Mouse (Mus musculus) gastrocnemius, postnatal 25 days (tissue): ENCODE data around the gene Drc7. TPM values are rescaled to one million over a fixed set of nuclear protein-coding genes. Genes with fewer than 3 reads are reported as not detected.
"Not testable (repeated sequence)": the region's sequence is repeated elsewhere in the genome, so short reads cannot be mapped to it uniquely, and the experiment has no call there.

Experiments used
- DNase-seq: peaks from one replicate; pipeline ENCODE4 v3.0.0; 2022
- long read RNA-seq, 2 experiments: library from polyadenylated mRNA; stranded (forward); transcript quantifications; one replicate each; pipeline ENCODE4 v2.0.0; 2021
- total RNA-seq, 2 experiments: library from RNA; stranded (reverse); gene quantifications; 1 replicate in 1 of 2; 2 replicates in 1 of 2; pipeline ENCODE4 v1.2.3; 2021

Gene Drc7
- not detected for total RNA-seq
- long read RNA-seq, experiment 1: 0 reads
- long read RNA-seq, experiment 2: 0 reads

DNA sequence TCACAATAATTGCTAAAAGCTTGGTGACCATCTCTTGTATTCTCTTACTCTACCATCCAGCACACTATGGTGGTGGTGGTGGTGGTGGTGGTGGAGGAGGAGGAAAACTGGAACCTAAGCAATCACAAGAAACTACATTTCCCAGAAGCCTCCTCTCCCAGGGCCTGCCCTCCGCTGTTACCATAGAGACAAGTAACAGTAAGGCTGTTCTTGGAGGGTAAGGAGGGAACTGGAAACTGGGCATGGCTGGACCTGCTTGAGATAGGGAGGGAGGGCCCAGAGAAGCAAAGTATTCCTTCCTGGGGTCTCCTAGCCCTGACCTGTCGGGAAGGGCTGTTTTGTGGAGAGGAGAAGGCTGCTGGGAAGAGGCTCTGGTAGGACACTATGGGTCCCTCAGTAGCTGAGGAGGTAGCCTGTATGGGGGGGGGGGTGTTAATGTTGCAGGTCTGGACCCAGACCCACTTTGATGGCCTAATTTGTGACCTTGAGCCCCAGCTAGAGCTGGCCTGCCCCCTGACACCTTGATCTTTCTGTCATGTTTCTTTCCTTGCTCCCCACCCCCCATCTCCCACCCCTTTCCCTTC, at the start of gene Drc7:
Gene Drc7, plus strand, starts transcription at position 177 of the 584 bp plus-strand sequence.
- DNase-seq: no peak

DNA sequence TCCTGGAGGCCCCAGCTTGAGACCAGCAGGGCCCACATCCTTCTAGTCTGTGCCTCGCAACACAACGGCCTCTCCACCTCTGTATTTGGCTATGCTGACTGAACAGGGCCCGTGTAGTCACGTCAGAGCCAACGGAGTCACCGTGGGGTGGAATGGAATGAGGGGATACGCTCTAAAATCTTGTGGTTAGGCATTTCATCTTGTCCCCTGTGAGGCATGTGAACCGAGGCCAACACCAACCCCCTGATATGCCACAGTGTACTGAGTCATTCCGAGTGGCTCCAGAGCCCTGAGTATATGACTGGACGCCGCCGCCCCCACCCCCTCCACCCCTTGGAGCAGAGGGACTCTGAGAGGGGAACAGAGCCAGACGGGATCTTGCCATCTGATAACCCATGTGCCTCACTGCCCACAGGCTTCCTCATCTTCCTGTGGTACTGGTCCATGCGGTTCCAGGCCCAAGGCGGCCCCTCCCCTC, 42.4 kb upstream of the Drc7 start:
- DNase-seq: no peak

DNA sequence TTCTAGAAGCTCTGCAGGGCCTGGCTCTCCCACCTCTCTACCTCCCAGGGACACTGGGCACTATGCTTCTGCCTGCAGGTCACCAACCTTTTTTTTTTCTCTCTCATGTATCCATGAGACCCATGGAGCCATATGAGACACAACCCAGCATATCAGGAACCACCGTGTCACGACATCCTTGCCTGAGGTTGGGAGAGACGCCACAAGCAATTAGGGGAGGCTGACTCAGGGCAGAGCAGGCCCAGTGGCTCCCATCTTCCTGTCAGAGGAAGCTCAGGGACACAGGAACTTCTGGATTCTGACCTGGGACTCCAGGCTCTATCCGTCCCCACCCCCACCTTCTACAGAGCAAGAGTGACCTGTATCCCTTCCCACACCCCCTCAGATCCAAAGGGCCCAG, 39.0 kb upstream of the Drc7 start:
- no peak for DNase-seq

DNA sequence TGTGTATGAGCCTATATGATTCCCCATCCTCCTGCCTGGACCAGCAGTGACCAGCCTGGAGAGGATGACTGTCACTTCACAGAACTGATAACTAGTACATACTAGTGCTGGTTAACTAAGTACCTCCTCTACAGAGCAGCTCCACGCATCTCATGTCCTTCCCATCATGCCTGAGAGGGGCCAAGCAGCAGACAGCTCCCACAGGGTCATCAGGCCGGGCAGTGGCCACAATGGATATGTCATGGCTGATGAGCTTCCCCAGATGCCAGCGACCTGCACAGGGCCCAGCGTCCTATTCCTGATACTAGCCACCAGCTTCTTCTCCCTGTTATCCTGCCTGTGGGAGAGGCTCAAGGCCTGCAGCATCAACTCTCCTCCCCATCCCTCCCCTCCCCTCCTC, 38.2 kb upstream of the Drc7 start:
- DNase-seq: no peak

DNA sequence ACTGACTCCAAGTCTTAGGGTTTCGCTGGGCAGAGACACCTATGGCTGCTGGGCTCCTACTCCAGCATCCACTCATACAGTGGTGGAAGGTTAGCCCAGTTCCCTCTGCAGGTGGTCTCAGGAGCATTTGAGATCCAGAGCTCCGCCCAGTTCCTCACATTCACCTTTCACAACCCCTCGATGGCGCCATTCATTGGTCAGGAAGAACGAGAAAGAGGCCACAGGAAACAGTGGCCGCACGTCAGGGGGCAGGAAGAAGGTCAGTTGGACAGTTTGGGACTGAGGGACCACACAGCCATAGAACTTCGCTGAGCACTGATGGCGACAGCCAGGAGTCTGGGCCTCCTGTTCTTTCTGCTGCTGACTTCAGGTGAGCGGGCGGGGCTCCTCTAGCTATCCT, 37.5 kb upstream of the Drc7 start, which contains the start of gene Adgrg3:
Gene Adgrg3, plus strand, starts transcription at position 242 of the 400 bp plus-strand sequence.
- DNase-seq: no peak

DNA sequence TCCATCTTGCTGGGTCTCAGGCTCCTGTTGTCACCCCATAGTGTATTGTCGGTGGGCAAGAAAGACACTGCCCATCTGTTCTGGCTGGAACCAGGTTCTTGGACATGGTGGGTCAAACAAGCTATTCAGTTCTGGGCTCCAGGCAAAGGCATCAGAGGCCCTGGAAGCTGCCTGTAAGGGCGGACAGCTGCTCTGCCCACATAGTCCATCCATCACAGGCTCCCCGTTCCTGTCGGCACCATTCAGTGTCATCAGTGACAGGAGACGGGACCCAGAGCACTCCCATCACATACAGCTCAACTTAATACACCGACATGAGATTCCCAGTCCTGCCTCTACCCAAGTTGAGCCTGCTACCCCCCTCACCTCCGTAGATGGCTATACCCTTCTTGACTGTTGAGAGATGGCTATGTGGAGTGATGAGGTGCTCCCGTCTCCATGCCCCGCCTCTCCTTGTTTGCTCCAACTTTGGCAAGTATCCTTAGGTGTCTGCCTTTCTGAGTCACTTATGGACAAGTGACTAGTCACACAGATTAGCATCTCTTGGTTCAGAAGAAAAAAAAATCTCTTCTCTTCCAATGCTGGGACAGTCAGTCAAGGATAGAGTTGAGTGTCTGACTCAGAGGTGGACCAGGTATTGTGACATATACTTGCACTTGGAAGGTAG, 36.8 kb upstream of the Drc7 start:
- DNase-seq: no peak

DNA sequence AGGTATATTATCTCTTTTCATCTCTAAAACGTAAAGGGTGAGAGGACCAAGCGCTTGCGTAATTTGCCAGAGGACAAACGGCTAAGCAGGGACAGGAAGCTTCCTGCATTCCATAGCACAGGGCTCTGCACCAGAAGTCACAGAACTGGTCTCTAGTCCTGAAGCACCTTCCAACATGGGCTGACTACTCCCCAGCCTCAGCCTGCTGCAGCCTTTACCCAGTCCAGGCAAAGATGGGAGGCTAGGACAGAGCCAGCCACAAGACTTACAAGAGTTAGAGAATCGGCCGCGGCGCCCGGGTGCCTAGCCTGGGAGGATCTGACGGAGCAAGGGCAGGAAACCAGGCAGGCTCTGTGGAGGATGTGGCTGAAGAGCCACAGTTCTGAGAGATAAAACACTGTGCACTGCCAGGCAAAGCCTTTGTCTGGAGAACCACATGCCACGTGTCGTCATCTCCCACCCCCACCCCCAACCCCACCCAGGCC, 34.6 kb upstream of the Drc7 start:
- no peak for DNase-seq

DNA sequence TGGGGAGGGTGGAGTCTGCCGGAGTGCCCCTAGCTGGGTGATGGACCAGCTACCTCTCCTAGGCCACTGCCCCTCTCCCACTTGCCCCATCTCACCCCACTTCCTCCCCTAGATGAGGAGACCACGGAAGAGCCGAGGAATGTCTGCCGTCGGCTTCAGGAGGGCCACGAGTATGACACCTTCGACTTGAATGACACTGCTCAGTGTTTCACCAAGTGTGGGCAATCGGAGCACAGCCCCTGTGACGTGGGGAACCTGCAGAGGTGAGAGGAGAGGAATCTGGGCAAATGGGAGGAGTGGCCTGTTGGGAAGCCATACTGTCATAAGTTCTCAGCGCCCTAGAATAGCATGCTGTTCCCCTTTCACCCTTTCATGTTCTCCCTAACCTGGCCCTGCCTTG, 34.1 kb upstream of the Drc7 start:
- DNase-seq: no peak

DNA sequence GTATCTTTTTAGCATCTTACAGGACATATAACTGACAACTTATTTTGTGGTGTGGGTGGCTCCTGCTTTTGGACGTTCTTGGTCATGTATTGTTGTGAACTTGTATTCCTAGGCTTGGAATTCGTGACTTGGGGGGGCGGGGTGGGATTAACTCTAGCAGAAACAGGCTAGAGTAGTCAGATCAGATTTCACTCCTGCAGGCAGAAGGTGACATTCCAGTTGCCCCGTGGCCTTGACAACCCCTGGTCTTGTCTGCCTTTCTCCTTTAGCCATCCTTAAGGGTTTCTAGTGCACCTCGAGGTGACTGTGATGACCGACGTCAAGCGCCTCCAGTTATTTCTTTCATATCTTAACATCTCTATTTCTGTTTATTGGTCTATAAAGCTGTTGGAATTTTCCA, 31.7 kb upstream of the Drc7 start:
- no peak for DNase-seq

DNA sequence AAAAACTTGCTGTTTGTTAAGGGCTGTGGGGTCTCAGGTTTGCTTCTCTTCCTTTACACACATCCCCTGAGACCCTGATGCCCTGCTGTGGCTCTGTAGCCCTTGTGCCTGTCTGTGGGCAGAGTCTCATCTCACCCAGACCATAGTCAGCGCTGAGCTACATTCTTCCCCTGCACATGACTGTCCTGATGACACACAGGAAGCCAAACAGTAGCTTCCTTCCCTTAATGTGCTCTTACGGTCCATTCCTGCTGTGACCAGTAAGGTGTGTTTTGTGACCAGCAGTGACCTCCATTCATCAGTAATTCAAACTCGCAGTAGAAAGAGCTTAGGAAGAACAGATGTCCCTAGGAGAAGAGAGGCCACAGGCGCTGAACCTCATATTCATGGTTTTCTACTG, 30.5 kb upstream of the Drc7 start:
- DNase-seq: no peak

DNA sequence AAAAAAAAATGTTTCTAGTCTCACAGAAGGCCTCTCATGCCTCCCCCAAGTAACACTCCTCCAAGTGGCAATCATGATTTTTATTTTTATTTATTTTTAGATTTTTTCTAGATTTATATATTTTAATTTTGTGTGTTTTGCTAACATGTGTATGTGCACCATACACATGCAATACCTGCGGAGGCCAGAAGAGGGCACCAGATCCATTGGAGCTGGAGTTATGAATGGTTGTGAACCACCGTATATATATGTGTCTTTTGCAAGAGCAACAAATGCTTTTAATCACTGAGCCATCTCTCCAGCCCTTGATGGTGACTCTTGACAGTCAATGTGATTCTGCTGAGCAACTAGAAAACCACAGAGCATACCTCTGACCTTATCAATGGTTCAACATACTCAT, 29.5 kb upstream of the Drc7 start:
- no peak for DNase-seq

DNA sequence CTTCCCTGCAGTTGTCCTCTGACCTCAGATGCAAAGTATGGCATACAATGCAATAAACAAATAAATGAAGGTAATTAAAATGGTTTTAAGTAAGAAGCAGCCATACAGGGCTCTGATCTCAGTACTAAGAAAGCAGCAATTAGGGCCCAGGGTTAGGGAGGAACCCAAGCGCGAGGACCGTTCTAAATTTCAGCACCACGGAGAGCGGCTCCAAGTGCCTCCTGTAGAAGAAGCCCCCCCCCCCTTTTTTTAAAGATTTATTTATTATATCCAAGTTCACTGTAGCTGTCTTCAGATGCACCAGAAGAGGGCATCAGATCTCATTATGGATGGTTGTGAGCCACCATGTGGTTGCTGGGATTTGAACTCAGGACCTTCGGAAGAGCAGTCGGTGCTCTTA, 26.5 kb upstream of the Drc7 start:
- DNase-seq: not testable (repeated sequence)

DNA sequence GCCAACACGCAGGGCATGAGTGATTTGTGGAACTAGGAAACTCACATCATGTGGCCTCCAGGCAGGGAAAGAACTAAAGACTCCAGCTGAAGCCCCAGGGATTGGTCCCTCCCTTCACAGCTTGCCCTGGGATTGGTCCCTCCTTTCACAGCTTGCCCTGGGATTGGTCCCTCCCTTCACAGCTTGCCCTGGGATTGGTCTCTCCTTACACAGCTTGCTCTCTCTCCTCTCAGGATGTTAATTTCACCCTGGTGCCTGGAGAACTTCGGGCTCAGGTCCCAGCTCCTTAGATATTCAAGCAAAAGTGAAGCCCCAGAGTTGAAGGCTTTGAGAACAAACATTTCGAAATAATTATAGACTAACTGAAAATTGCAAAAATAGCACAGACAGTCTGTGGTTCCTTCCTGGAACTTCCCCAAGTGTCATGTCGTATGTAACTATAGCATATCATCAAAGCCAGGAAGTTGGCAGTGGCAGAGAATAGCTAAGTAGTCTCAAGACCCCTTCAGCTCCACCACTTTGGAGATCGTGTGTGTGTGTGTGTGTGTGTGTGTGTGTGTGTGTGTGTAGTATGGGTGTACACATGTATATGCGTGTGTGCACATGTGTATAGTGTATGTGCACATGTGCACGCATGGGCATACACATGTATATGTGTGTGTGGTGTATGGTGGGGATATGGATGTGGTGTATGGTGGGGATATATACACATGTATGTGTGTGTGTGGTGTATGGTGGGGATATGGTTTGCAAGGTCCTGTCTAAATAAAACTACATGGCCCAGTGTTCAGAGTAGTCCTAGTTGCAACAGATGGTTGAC, 17.6 kb upstream of the Drc7 start:
- peak; percentile 47 for DNase-seq

DNA sequence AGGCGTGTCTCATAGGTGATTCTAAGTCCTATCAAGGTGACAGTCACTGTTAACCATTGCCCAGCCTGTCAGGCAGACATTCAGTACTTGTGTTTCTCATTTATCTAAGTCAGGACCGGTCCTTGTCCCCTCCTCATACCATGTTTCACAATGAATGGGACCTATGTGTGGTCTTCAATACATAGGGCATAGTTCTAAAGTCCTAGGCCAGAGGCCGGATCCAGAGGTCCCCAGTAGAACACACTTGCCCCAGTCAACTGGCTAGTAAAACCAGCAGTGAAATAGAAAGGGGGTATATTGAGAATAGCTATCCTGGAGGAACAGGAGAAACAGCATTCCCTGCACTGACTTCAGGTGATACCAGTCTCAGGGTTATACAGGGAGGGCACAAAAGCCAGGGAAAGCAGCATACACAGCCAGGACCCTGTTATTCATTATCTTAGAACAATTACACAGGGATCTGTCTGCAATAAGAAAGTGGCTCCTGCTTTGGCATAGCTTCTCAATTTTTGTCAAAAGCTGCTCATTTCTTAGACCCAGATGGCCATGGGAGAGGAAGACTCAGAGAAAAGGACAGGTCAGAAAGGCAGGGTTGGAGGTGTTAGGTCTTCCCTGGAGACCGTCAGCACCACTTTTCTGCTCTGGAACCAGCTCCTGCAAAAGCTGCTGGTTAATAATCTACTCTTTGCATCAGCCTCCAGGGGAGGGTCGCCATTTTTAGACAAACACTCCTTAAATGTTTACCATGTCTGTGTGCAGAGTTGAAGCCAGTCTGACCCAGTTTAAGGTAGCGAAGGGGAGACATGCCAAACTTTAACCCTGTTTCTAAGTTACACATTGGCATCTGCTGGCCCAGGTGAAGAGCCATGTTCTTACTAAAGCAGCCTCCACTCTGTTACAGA, 12.8 kb upstream of the Drc7 start:
- no peak for DNase-seq

DNA sequence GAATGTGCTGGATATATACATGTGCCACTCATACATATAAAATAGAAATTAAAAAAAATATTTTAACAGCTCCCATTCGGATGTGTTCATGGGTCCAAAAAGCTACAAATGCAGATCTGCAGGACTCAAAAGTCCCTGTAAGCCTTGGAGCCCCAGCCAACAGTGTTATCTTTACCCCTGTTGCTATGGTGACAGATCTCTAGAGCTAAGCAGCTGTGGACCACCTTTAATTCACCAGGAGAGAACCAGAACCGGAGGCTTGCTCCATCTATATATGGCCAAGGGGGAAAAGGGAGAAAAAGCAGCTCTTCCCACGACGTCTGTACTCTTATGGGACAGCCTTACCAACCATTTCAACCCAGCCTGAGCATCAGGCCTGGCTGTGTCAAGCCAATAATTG, 10.1 kb upstream of the Drc7 start:
- no peak for DNase-seq

DNA sequence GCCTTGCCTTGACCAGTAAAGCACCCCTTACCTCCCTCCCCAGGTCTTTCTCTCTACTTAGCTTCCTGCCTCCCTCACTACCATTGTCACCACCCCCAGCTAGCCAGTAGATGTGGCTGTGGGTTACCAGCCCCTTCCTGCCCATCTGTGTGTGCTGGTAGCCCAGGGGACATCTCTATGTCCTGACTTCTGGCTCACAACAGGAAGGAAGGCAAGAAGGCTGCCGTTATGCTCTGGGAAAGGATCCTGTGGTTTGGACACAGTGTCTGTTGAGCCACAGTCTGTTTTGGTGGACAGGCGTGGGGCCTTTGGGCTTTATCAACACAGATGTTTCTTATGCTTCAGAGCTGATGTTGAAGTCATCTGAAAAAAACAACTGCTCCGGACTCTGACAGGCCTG, 7.9 kb upstream of the Drc7 start:
- no peak for DNase-seq

DNA sequence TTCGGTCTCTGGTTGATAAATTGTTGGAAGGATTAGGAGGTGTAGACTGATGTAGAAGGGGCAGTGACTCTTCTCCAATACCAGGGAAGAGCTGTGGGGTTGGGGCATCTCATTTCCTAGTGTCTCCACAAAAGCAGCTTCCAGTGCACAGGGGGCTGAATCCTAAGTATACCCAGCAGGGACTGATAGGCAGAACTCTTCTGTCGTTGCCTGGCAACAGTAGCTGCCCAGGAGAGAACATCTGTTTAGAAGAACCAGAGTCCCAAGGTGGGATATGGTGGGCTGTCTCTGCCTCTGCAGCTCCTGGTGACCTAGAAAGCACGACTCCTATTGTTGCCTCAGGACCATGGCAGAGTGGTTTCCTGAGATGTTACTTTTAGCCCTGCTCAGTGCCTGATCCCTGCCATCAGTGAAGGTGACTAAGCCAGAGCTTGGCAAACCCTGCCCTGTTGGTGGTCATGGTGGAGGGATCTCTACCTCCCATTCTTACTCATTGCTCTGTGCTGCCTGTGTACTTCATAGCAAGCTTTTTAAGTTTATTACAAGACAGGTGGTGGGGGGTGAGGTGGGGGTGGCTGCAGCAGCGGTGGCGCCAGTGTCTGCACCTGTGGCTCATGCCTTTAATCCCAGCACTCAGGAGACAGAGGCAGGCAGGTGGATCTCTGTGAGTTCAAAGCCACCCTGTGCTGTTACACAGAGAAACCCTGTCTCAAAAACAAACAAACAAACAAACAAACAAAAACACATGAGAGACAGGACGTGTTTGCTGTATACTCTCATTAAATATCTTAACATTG, 6.8 kb upstream of the Drc7 start:
- no peak for DNase-seq

DNA sequence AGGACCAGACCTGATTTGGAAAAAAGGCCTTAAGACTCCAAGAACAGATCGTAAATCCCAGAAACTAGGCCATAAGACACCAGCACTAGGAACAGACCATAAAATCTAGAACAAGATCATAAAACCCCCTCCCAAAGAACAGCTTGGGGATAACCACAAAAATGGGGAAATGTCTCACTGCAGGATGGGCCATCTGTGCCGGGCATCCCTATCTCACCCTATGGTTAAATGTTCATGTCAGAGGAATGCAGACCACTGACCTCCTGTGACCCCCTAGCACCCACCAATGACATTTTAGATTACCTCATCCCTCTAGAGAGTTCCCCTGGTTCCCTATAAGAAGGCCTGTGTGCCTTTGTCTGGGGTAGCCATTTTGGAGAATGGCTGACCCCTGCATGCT, 5.3 kb upstream of the Drc7 start:
- DNase-seq: no peak

DNA sequence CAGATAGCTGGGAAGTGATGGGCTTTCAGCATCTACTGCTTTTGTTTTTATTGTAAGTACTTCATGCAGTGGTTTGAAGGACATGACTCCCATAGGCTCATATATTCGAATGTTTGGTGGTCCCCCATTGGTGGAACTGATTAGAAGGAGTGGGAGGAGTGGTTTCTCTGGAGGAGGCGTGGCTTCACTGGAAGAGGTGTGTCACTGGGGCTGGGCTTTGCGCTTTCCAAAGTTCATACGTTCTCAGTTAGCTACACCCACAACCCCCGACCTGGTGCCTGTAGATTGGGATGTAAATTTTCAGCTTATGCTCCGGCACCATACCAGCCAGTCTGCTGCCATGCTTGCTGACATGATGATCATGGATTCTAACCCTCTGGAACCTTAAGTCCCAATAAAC, 465 bp upstream of the Drc7 start:
- no peak for DNase-seq

DNA sequence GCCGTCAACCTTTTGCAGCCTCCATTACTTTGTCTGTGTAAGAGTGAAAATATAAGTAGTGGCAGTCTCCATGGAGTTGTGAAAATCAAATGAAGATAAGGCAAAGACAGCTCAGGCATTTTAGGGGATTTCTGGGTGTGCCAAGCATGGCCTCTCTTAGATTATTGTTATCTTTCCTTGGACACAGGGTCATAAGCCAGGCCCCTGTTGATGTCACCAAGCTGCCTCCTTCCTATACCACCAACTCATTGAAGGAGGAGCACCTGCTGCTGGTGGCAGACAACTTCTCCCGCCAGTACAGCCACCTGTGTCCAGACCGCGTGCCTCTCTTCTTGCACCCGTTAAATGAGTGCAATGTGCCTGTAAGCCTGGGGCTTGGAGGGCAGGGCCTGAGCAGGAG, 1.5 kb downstream of the Drc7 start:
- DNase-seq: no peak

DNA sequence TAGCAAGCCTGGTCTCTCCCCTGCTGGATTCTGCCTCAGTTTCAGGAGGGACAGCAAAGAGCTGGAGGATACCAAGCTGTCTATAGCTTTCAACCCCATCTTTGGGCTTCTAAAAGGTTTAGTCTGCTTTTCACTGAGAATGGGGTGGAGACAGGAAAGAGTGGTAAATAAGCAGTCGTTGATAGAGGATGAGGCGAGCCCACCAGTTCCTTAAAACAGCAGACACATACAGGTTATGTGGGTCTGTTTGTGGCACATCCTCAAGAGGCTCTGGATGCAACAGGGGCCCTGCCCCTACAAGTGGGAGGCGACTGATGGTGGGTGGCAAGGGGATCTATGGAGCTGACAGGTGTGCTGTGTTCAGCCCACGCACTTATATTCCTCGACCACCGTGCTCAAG, 3.8 kb downstream of the Drc7 start:
- no peak for DNase-seq
